Mouse (Mus musculus): ENCODE data around the gene Ip6k2. TPM values are rescaled to one million over a fixed set of nuclear protein-coding genes. Genes with fewer than 3 reads are reported as not detected.

The Ip6k2 gene
- total and polyA plus RNA-seq, 3 experiments = 21.3 to 33.7 TPM; not detected in 1

DNA sequence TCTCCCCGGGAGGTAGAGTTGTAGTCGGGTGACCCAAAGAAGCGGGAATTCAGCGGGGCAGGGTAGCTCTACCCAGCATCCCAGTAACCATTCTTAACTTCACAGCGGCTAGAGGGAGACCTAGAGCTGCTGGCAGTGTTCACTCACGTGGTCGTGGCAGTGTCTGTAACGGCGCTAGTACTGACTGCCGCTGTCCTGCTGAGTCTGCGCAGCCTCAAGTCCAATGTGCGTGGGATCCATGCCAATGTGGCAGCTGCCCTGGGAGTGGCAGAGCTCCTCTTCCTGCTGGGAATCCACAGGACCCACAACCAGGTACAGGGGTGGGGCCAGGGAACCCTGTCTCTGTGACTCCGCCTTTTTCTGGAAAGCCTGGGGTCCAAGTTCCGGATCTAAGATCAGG, 59.4 kb downstream of the Ip6k2 start:
- Histone ChIP-seq H3K4me1 (ENCODE audit: control insufficient read depth in 1 of 2, insufficient read depth in 2 of 2, low read length in 2 of 2) (no peaks in the 10 kb centered on the region), H3K79me2 (ENCODE audit: control insufficient read depth, insufficient read depth, low read length, poor library complexity) (no peaks in the 10 kb centered on the region), H3K4me3 (ENCODE audit: control insufficient read depth in 1 of 2, insufficient read depth in 1 of 2, low read depth in 2 of 2, low read length in 2 of 2) (no peak overlapping the region), H3K9ac (ENCODE audit: control insufficient read depth, low read depth, low read length, poor library complexity, severe bottlenecking) (no peak overlapping the region), H3K36me3 (ENCODE audit: control insufficient read depth in 1 of 2, insufficient read depth in 2 of 2, low read length in 2 of 2) (no peaks in the 10 kb centered on the region), H3K9me3 (replicated peaks; ENCODE audit: insufficient read depth, low read length) (no peaks in the 10 kb centered on the region), H3K27ac (ENCODE audit: control insufficient read depth, low read depth, low read length) (no peak overlapping the region), H3K27me3 (ENCODE audit: control insufficient read depth in 1 of 2, insufficient read depth in 2 of 2, low read length in 2 of 2) (no peaks in the 10 kb centered on the region)
- TF ChIP-seq UBTF (IDR thresholded peaks at IDR 0.05; ENCODE audit: borderline replicate concordance, insufficient read depth, low read depth, low read length) (no peak), ETS1 (IDR thresholded peaks at IDR 0.05; ENCODE audit: low read depth, low read length) (no peak), E2F4 (IDR thresholded peaks at IDR 0.05; ENCODE audit: borderline replicate concordance, low read depth, low read length) (no peak), SIN3A (IDR thresholded peaks at IDR 0.05; ENCODE audit: low read length) (no peak), RCOR1 (IDR thresholded peaks at IDR 0.05; ENCODE audit: low read depth, low read length) (no peak), CHD2 (IDR thresholded peaks at IDR 0.05; ENCODE audit: low read length) (no peak), USF2 (IDR thresholded peaks at IDR 0.05; ENCODE audit: borderline replicate concordance in 1 of 2, insufficient read depth in 1 of 2, low read depth in 1 of 2, low read length in 2 of 2) (no peak), ZKSCAN1 (IDR thresholded peaks at IDR 0.05; ENCODE audit: low read depth, low read length) (no peak), MEF2A (IDR thresholded peaks at IDR 0.05; ENCODE audit: extremely low read depth, insufficient replicate concordance, low read depth, low read length, poor library complexity, severe bottlenecking) (no peak)
- DNase-seq (ENCODE audit: low read depth, low spot score) = no peak

DNA sequence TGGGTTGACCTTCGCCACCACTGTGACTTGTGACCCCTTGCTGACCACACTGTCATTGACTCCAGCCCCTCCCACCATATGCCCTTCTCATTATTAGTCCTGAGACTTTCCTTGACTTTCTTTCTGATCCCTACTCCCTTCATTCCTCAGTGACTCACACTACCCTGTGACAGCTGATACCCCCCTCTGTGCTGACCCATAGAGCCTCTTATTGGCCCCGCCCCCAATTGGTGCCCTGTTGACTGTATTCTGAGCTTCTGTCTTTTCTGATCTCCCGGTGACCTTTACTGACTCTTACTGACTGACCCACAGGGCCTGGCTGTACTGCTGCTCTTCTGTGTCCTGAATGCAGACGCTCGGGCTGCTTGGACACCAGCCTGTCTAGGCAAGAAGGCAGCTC, 61.8 kb downstream of the Ip6k2 start:
- TF ChIP-seq ZC3H11A (IDR thresholded peaks at IDR 0.05; ENCODE audit: low read depth, low read length) = no peak
- TF ChIP-seq USF1 (IDR thresholded peaks at IDR 0.05; ENCODE audit: low read depth, low read length) = no peak
- TF ChIP-seq NELFE (IDR thresholded peaks at IDR 0.05; ENCODE audit: low read depth, low read length) = no peak
- no peak for TF ChIP-seq SMC3 (IDR thresholded peaks at IDR 0.05; ENCODE audit: low read depth, low read length)
- no peak for TF ChIP-seq TCF12 (IDR thresholded peaks at IDR 0.05; ENCODE audit: low read depth, low read length)
- TF ChIP-seq EP300 (IDR thresholded peaks at IDR 0.05; ENCODE audit: low read depth in 1 of 2, low read length in 2 of 2) = no peak
- TF ChIP-seq KAT2A (conservative IDR thresholded peaks at IDR 0.05; ENCODE audit: low read depth, low read length) = no peak
- TF ChIP-seq MEF2A (IDR thresholded peaks at IDR 0.05; ENCODE audit: extremely low read depth, insufficient replicate concordance, low read depth, low read length, poor library complexity, severe bottlenecking) = no peak
- TF ChIP-seq NRF1 (IDR thresholded peaks at IDR 0.05; ENCODE audit: insufficient read depth, low read depth, low read length, poor library complexity, severe bottlenecking) = no peak
- no peak for TF ChIP-seq ZMIZ1 (IDR thresholded peaks at IDR 0.05; ENCODE audit: low read depth, low read length)
- TF ChIP-seq POLR2AphosphoS5 (IDR thresholded peaks at IDR 0.05; ENCODE audit: borderline replicate concordance, low read depth, low read length) = no peak
- Histone ChIP-seq H3K27me3 (ENCODE audit: control insufficient read depth in 1 of 2, insufficient read depth in 2 of 2, low read length in 2 of 2) (no peaks in the 10 kb centered on the region), H3K79me2 (ENCODE audit: control insufficient read depth, insufficient read depth, low read length, poor library complexity) (no peaks in the 10 kb centered on the region), H3K9ac (ENCODE audit: control insufficient read depth, low read depth, low read length, poor library complexity, severe bottlenecking) (no peak overlapping the region), H3K36me3 (ENCODE audit: control insufficient read depth in 1 of 2, insufficient read depth in 2 of 2, low read length in 2 of 2) (no peaks in the 10 kb centered on the region), H3K4me1 (ENCODE audit: control insufficient read depth in 1 of 2, insufficient read depth in 2 of 2, low read length in 2 of 2) (no peaks in the 10 kb centered on the region), H3K9me3 (replicated peaks; ENCODE audit: insufficient read depth, low read length) (no peaks in the 10 kb centered on the region), H3K4me3 (ENCODE audit: control insufficient read depth in 1 of 2, insufficient read depth in 1 of 2, low read depth in 2 of 2, low read length in 2 of 2) (no peak overlapping the region), H3K27ac (ENCODE audit: control insufficient read depth, low read depth, low read length) (no peak overlapping the region)
- no peak for DNase-seq (ENCODE audit: low read depth, low spot score)
